Mouse (Mus musculus): ENCODE measurements around the gene Ssu72.

- TF ChIP-seq CHD2 (IDR thresholded peaks at IDR 0.05; ENCODE audit: low read length) (no peak), POLR2A (IDR thresholded peaks at IDR 0.05; ENCODE audit: control insufficient read depth in 1 of 2, insufficient read depth in 1 of 2, low read depth in 1 of 2, low read length in 2 of 2, poor library complexity in 1 of 2) (no peak), POLR2AphosphoS2 (IDR thresholded peaks at IDR 0.05; ENCODE audit: low read length) (no peak), ZNF384 (IDR thresholded peaks at IDR 0.05; ENCODE audit: low read depth, low read length) (no peak)
These were observed 73.2 kb downstream of the Ssu72 start for GRCm38 (mm10) chr4:155777816-155778215.

Measured in MEL (cell line).